Mouse (Mus musculus): Measurements from ENCODE around the gene Nup107. TPM values are rescaled to one million over a fixed set of nuclear protein-coding genes. Genes with fewer than 3 reads are reported as not detected.

The Nup107 gene
- 10 to 100 TPM in 17 of 26 experiments, 1 to 10 TPM in 9; 4.5 to 32.4 (median 15.9) TPM for total RNA-seq (2018; cell fraction: chromatin; rRNA removed)
- 10 to 100 TPM in 1 of 26 experiments, 1 to 10 TPM in 25; 2.7 to 10.6 (median 6.8) TPM for total RNA-seq (2018; cell fraction: cytosol; rRNA removed)
- 10 to 100 TPM in 9 of 26 experiments, 1 to 10 TPM in 17; 3.0 to 32.6 (median 9.2) TPM for total RNA-seq (2018; cell fraction: nucleus; rRNA removed)
- 8.0 to 24.8 TPM (median 17.9 TPM) in 3 replicates for polyA plus RNA-seq (2018)

GRCm38 (mm10) chr10:117792141-117793091 lies at the start of gene Nup107:
Gene Nup107, minus strand, starts transcription at chr10:117792705.
- WGBS (ENCODE audit: missing documents): under 1% methylated on average over 75 of the region's 75 CpGs
- peak within 1 kb of the TSS; percentile 73 for H3K4me3 ChIP-seq (ENCODE audit: inconsistent target)
- peak within 1 kb of the TSS; percentile 77 for H3K27ac ChIP-seq
- H3K36me3 ChIP-seq (ENCODE audit: inconsistent target): peaks cover 5% of the 10 kb centered on the region; the same call in 1 of the 2 replicates
- H3K79me2 ChIP-seq (ENCODE audit: inconsistent target): peaks cover 44% of the 10 kb centered on the region

- H3K27ac ChIP-seq: peak overlapping the region; percentile 15; the same call in 1 of the 2 replicates
- 100% methylated on average over 1 of the region's 1 CpGs for WGBS (ENCODE audit: missing documents)
- no peak overlapping the region for H3K4me3 ChIP-seq (ENCODE audit: inconsistent target)
- H3K79me2 ChIP-seq (ENCODE audit: inconsistent target): peaks cover 81% of the 10 kb centered on the region
- H3K36me3 ChIP-seq (ENCODE audit: inconsistent target): no peaks in the 10 kb centered on the region
These were observed 49.3 kb upstream of the Nup107 start for GRCm38 (mm10) chr10:117841765-117842164.

GRCm38 (mm10) chr10:117840431-117840995 lies 48.0 kb upstream of the Nup107 start:
- WGBS (ENCODE audit: missing documents): 33% methylated on average over 5 of the region's 5 CpGs
- H3K27ac ChIP-seq: peak overlapping the region; percentile 38
- H3K79me2 ChIP-seq (ENCODE audit: inconsistent target): peaks cover 94% of the 10 kb centered on the region
- no peaks in the 10 kb centered on the region for H3K36me3 ChIP-seq (ENCODE audit: inconsistent target)
- no peak overlapping the region for H3K4me3 ChIP-seq (ENCODE audit: inconsistent target)

GRCm38 (mm10) chr10:117839737-117840136 lies 47.2 kb upstream of the Nup107 start:
- Histone ChIP-seq H3K36me3 (ENCODE audit: inconsistent target) (no peaks in the 10 kb centered on the region), H3K27ac (peak overlapping the region; percentile 38; the same call in 1 of the 2 replicates), H3K4me3 (ENCODE audit: inconsistent target) (no peak overlapping the region), H3K79me2 (ENCODE audit: inconsistent target) (peaks cover 100% of the 10 kb centered on the region)
- 100% methylated on average over 3 of the region's 3 CpGs for WGBS (ENCODE audit: missing documents)

- Histone ChIP-seq H3K36me3 (ENCODE audit: inconsistent target) (no peaks in the 10 kb centered on the region), H3K27ac (no peak overlapping the region), H3K4me3 (ENCODE audit: inconsistent target) (no peak overlapping the region), H3K79me2 (ENCODE audit: inconsistent target) (peaks cover 100% of the 10 kb centered on the region)
- WGBS (ENCODE audit: missing documents): 90% methylated on average over 3 of the region's 3 CpGs
These were observed 46.4 kb upstream of the Nup107 start for GRCm38 (mm10) chr10:117838924-117839323.

- no peak overlapping the region for H3K4me3 ChIP-seq (ENCODE audit: inconsistent target)
- H3K27ac ChIP-seq: no peak overlapping the region
- H3K79me2 ChIP-seq (ENCODE audit: inconsistent target): peaks cover 100% of the 10 kb centered on the region
- no peaks in the 10 kb centered on the region for H3K36me3 ChIP-seq (ENCODE audit: inconsistent target)
- WGBS (ENCODE audit: missing documents): 13% methylated on average over 2 of the region's 2 CpGs
These were observed 43.8 kb upstream of the Nup107 start for GRCm38 (mm10) chr10:117836354-117836753.

GRCm38 (mm10) chr10:117835453-117835852 lies 42.9 kb upstream of the Nup107 start:
- Histone ChIP-seq H3K4me3 (ENCODE audit: inconsistent target) (no peak overlapping the region), H3K27ac (no peak overlapping the region), H3K36me3 (ENCODE audit: inconsistent target) (no peaks in the 10 kb centered on the region), H3K79me2 (ENCODE audit: inconsistent target) (peaks cover 100% of the 10 kb centered on the region)
- 89% methylated on average over 5 of the region's 5 CpGs for WGBS (ENCODE audit: missing documents)

DNA sequence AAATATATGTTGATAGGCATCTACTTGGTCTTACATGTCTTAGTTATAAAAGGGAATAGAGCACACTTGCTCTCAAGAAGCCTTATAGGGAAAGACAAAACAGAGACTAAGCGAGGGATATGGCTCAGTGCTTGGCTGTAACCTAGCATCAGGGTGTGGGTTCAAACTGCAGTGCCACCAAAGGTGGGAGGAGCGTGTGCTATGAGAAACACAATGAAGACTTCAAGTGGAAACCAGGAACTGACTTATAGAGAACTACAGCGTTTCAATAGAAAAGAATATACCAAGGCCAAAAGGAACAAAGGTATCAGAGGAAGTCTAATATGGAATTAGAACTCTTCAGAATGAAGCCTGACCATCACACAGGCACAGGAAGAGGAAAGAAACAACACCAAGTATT lies 38.3 kb upstream of the Nup107 start:
- 81% methylated on average over 3 of the region's 3 CpGs for WGBS (ENCODE audit: missing documents)
- Histone ChIP-seq H3K36me3 (ENCODE audit: inconsistent target) (no peaks in the 10 kb centered on the region), H3K79me2 (ENCODE audit: inconsistent target) (peaks cover 100% of the 10 kb centered on the region), H3K27ac (no peak overlapping the region), H3K4me3 (ENCODE audit: inconsistent target) (no peak overlapping the region)

DNA sequence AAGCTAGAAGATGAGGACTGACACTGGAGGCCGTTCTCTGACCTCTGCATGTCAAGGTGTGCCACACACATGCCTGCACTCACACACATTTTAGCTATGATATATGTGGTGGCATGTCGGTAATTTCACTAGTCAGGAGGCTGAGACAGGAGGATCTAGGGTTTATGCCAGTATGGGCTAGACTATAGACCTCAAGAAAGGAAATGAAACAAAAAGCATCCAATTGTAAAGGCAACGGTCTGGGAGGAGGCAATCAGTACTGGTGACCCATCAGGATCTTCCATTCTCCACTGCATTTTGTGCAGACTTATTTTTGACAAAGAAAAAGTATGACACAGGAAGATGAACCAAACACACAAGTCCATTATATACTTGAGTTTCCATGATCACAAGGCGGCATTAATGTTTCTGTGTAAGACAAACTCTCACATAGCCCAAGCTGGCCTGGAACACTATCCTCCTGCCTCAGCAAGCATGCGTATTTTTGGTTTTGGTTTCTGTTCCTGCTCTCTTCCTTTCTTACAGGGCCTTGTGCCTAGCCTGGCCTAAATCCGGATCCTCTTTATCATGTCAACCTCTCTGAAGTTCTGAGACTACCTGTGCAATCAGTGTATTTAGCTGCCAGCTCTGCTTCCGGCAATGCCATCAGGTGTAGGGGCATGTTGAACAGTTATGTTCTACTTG lies 37.1 kb upstream of the Nup107 start:
- 54% methylated on average over 7 of the region's 7 CpGs for WGBS (ENCODE audit: missing documents)
- no peak overlapping the region for H3K4me3 ChIP-seq (ENCODE audit: inconsistent target)
- H3K79me2 ChIP-seq (ENCODE audit: inconsistent target): peaks cover 100% of the 10 kb centered on the region
- no peak overlapping the region; the same call in 1 of the 2 replicates for H3K27ac ChIP-seq
- H3K36me3 ChIP-seq (ENCODE audit: inconsistent target): peaks cover 1% of the 10 kb centered on the region

- 75% methylated on average over 4 of the region's 4 CpGs for WGBS (ENCODE audit: missing documents)
- no peak overlapping the region for H3K4me3 ChIP-seq (ENCODE audit: inconsistent target)
- H3K27ac ChIP-seq: no peak overlapping the region
- peaks cover 7% of the 10 kb centered on the region for H3K36me3 ChIP-seq (ENCODE audit: inconsistent target)
- H3K79me2 ChIP-seq (ENCODE audit: inconsistent target): peaks cover 100% of the 10 kb centered on the region
These were observed 36.5 kb upstream of the Nup107 start for GRCm38 (mm10) chr10:117829022-117829421.

DNA sequence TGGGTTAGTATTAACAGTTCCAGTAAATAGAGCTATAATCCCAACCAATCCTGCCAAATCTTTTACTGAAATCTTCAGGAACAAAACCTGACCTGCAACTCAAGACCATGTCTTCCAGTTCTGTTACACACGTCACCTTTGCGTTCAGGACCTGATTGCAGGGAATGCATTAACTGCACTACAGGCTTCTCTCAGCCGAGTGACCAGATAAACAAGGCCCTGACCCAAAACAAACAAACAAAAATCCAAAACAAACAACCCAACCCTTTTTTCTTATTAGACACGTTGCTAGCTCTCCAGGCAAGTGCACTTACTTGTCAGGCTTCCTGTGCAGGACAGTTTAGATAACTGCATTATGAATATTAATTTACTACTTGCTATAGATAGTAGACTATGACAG lies 36.0 kb upstream of the Nup107 start:
- H3K79me2 ChIP-seq (ENCODE audit: inconsistent target): peaks cover 100% of the 10 kb centered on the region
- 85% methylated on average over 4 of the region's 4 CpGs for WGBS (ENCODE audit: missing documents)
- H3K4me3 ChIP-seq (ENCODE audit: inconsistent target): no peak overlapping the region
- H3K27ac ChIP-seq: no peak overlapping the region
- H3K36me3 ChIP-seq (ENCODE audit: inconsistent target): peaks cover 12% of the 10 kb centered on the region

- Histone ChIP-seq H3K4me3 (ENCODE audit: inconsistent target) (no peak overlapping the region), H3K79me2 (ENCODE audit: inconsistent target) (peaks cover 100% of the 10 kb centered on the region), H3K27ac (no peak overlapping the region), H3K36me3 (ENCODE audit: inconsistent target) (peaks cover 50% of the 10 kb centered on the region)
- WGBS (ENCODE audit: missing documents): 90% methylated on average over 4 of the region's 4 CpGs
These were observed 32.1 kb upstream of the Nup107 start for GRCm38 (mm10) chr10:117824647-117825046.

DNA sequence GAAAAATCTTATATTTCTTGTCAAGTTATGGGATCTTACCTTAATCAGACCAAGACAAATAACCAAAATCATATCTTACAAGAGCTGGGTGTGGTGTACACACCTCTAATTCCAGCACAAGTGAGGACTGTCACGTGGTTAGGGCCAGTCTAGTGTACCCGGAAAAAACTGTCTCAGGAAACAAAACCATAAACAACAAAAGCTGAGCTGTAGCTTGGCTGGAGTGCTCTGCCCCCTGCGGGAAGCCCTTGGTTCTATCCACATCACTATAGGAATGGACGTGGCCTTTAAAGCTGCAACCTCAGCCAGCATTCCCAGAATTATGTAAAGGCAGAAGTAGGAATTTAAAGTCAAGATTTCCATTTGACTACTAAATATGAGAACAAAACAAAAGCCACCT lies 31.6 kb upstream of the Nup107 start:
- WGBS (ENCODE audit: missing documents): 81% methylated on average over 4 of the region's 4 CpGs
- no peak overlapping the region for H3K4me3 ChIP-seq (ENCODE audit: inconsistent target)
- H3K27ac ChIP-seq: no peak overlapping the region
- H3K36me3 ChIP-seq (ENCODE audit: inconsistent target): peaks cover 55% of the 10 kb centered on the region
- peaks cover 100% of the 10 kb centered on the region for H3K79me2 ChIP-seq (ENCODE audit: inconsistent target)

GRCm38 (mm10) chr10:117823321-117823720 lies 30.8 kb upstream of the Nup107 start:
- Histone ChIP-seq H3K36me3 (ENCODE audit: inconsistent target) (peaks cover 60% of the 10 kb centered on the region), H3K4me3 (ENCODE audit: inconsistent target) (no peak overlapping the region), H3K79me2 (ENCODE audit: inconsistent target) (peaks cover 100% of the 10 kb centered on the region), H3K27ac (no peak overlapping the region)
- 92% methylated on average over 6 of the region's 6 CpGs for WGBS (ENCODE audit: missing documents)
